Comparison of ENCODE assay signal across 12 mouse cellular contexts in genomic region chr14:86731300-86731699, GRCm38 (mm10).
"Had no signal": no experiment of that assay in that cellular context is flagged by ENCODE, and none has a peak within 500 bp of the region (broad histone marks: within the 10 kb centered on the region; RNA-seq: fewer than 3 reads in every experiment).

No protein-coding gene starts in this region.

- H3K9me3 ChIP-seq: limb, embryonic 10.5 days; liver, embryonic 15.5 days; midbrain, embryonic 10.5 days had no signal

- H3K36me3 ChIP-seq: limb, embryonic 10.5 days; liver, embryonic 15.5 days; midbrain, embryonic 10.5 days had no signal

- ATAC-seq: lung, postnatal 0 days had no signal

- H3K4me3 ChIP-seq: left cerebral cortex, adult 2 months; limb, embryonic 10.5 days; liver, embryonic 15.5 days; midbrain, embryonic 10.5 days had no signal

- H3K4me1 ChIP-seq: limb, embryonic 10.5 days; liver, embryonic 15.5 days had no signal

- H3K9ac ChIP-seq: liver, embryonic 15.5 days had no signal

- DNase-seq: kidney, adult 8-10 months; kidney, postnatal 25 days; lung, adult 2 months; spleen, adult 18-20 months; thymus, adult 2 months; thymus, postnatal 36 days had no signal

- H3K27me3 ChIP-seq: liver, embryonic 15.5 days had no signal

- H3K4me2 ChIP-seq: liver, embryonic 11.5 days; liver, embryonic 15.5 days had no signal

- H3K27ac ChIP-seq: left cerebral cortex, adult 2 months; limb, embryonic 10.5 days; liver, embryonic 15.5 days; midbrain, embryonic 10.5 days had no signal
